Comparison of ENCODE assay signal across 29 mouse cellular contexts in genomic region chr7:99316207-99316606, GRCm38 (mm10). TPM values are rescaled to one million over a fixed set of nuclear protein-coding genes. Genes with fewer than 3 reads are reported as not detected.
DNase-seq lines count a peak whose midpoint lies in the region; ATAC-seq and TF ChIP-seq lines count a peak whose summit lies in the region.
"Had no signal": no experiment of that assay in that cellular context is flagged by ENCODE, and none has a peak within 500 bp of the region (broad histone marks: within the 10 kb centered on the region; RNA-seq: fewer than 3 reads in every experiment).

No protein-coding gene starts in this region.

- H3K27me3 ChIP-seq in hindbrain, embryonic 16.5 days (replicated peaks; ENCODE audit: control insufficient read depth, insufficient read depth, low read length): no peaks in the 10 kb centered on the region
- H3K27me3 ChIP-seq in hindbrain, postnatal 0 days (ENCODE audit: insufficient read depth, low read length): no peaks in the 10 kb centered on the region
- peaks cover 18% of the 10 kb centered on the region for H3K27me3 ChIP-seq in embryonic facial prominence, embryonic 10.5 days (replicated peaks; ENCODE audit: low read depth, poor library complexity, severe bottlenecking)
- H3K27me3 ChIP-seq: embryonic facial prominence, embryonic 15.5 days; forebrain, embryonic 13.5 days; neural tube, embryonic 12.5 days; stomach, embryonic 15.5 days had no signal

- peaks cover 22% of the 10 kb centered on the region for H3K36me3 ChIP-seq in hindbrain, embryonic 16.5 days (ENCODE audit: control insufficient read depth, insufficient read depth, low read length)
- peaks cover 26% of the 10 kb centered on the region for H3K36me3 ChIP-seq in hindbrain, postnatal 0 days (ENCODE audit: insufficient read depth, low read length)
- peaks cover 7% of the 10 kb centered on the region; the same call in 1 of the 2 replicates for H3K36me3 ChIP-seq in embryonic facial prominence, embryonic 10.5 days (replicated peaks)
- H3K36me3 ChIP-seq: embryonic facial prominence, embryonic 15.5 days; limb, embryonic 12.5 days; liver, embryonic 15.5 days; stomach, embryonic 15.5 days had no signal

- no peak for ATAC-seq in hindbrain, embryonic 16.5 days
- ATAC-seq in hindbrain, postnatal 0 days: no peak
- ATAC-seq: activated CD4-positive, CD25-positive, alpha-beta regulatory T cell, adult 4 months; forebrain, embryonic 13.5 days had no signal

- H3K9me3 ChIP-seq in hindbrain, embryonic 16.5 days (ENCODE audit: control insufficient read depth, low read length): no peaks in the 10 kb centered on the region
- no peaks in the 10 kb centered on the region for H3K9me3 ChIP-seq in hindbrain, postnatal 0 days (ENCODE audit: low read length)
- no peaks in the 10 kb centered on the region for H3K9me3 ChIP-seq in embryonic facial prominence, embryonic 10.5 days
- H3K9me3 ChIP-seq: embryonic facial prominence, embryonic 15.5 days; forebrain, embryonic 13.5 days; limb, embryonic 12.5 days; liver, embryonic 15.5 days; neural tube, embryonic 12.5 days; stomach, embryonic 15.5 days had no signal

- DNase-seq in hindbrain, postnatal 0 days (ENCODE audit: low spot score): no peak
- peak; percentile 59 for DNase-seq in ZHBTc4 (ENCODE audit: low read depth, low spot score)
- DNase-seq in embryonic facial prominence, embryonic 10.5 days (ENCODE audit: low spot score): no peak
- DNase-seq in lung, postnatal 36 days: peak; percentile 61
- DNase-seq in ovary, adult 18-20 months (ENCODE audit: low spot score): no peak
- DNase-seq in layer of hippocampus, adult 8-10 months (ENCODE audit: low spot score in 2 of 2): no peak
- DNase-seq: adrenal gland, adult 2 months; adrenal gland, postnatal 36 days; B cell, adult 2 months; cerebellum, adult 18-20 months; cerebellum, postnatal 10 days; gastrocnemius, postnatal 14 days; heart, postnatal 36 days; kidney, adult 11 months; kidney, postnatal 25 days; midbrain, embryonic 14.5 days; right cerebral cortex, postnatal 25 days; thymus, postnatal 14 days had no signal

- H3K27ac ChIP-seq in hindbrain, embryonic 16.5 days (ENCODE audit: low read depth, low read length): 0 out of 2 replicates have a peak overlapping the region, but pooled peaks have one; percentile 20
- H3K27ac ChIP-seq in hindbrain, postnatal 0 days: no peak overlapping the region
- H3K27ac ChIP-seq in embryonic facial prominence, embryonic 10.5 days (replicated peaks): peak overlapping the region; percentile 0; the same call in 1 of the 2 replicates
- H3K27ac ChIP-seq: embryonic facial prominence, embryonic 15.5 days; forebrain, embryonic 13.5 days; left cerebral cortex, adult 2 months; limb, embryonic 12.5 days; liver, embryonic 15.5 days; neural tube, embryonic 12.5 days; stomach, embryonic 15.5 days had no signal

- H3K4me3 ChIP-seq in hindbrain, embryonic 16.5 days (ENCODE audit: low read length): no peak overlapping the region
- H3K4me3 ChIP-seq in hindbrain, postnatal 0 days (ENCODE audit: low read length): no peak overlapping the region
- no peak overlapping the region for H3K4me3 ChIP-seq in embryonic facial prominence, embryonic 10.5 days
- H3K4me3 ChIP-seq: embryonic facial prominence, embryonic 15.5 days; forebrain, embryonic 13.5 days; left cerebral cortex, adult 2 months; limb, embryonic 12.5 days; liver, embryonic 15.5 days; neural tube, embryonic 12.5 days; stomach, embryonic 15.5 days had no signal

- H3K4me2 ChIP-seq in hindbrain, embryonic 16.5 days (ENCODE audit: low read length): no peak overlapping the region
- H3K4me2 ChIP-seq in hindbrain, postnatal 0 days (ENCODE audit: low read depth, low read length): no peak overlapping the region
- H3K4me2 ChIP-seq: embryonic facial prominence, embryonic 15.5 days; forebrain, embryonic 13.5 days; limb, embryonic 12.5 days; liver, embryonic 15.5 days; neural tube, embryonic 12.5 days; stomach, embryonic 15.5 days had no signal

- no peak for TF ChIP-seq CTCF in hindbrain, postnatal 0 days (IDR thresholded peaks at IDR 0.05; ENCODE audit: low read depth)

- peaks cover 31% of the 10 kb centered on the region for H3K4me1 ChIP-seq in hindbrain, embryonic 16.5 days (ENCODE audit: control insufficient read depth, insufficient read depth, low read depth, low read length)
- peaks cover 21% of the 10 kb centered on the region for H3K4me1 ChIP-seq in hindbrain, postnatal 0 days (ENCODE audit: insufficient read depth, low read length)
- peaks cover 76% of the 10 kb centered on the region for H3K4me1 ChIP-seq in embryonic facial prominence, embryonic 10.5 days

- H3K9ac ChIP-seq in hindbrain, embryonic 16.5 days (ENCODE audit: low read depth, low read length): no peak overlapping the region
- H3K9ac ChIP-seq in hindbrain, postnatal 0 days (replicated peaks; ENCODE audit: low read length): no peak overlapping the region
- H3K9ac ChIP-seq: embryonic facial prominence, embryonic 15.5 days; forebrain, embryonic 13.5 days; limb, embryonic 12.5 days; liver, embryonic 15.5 days; neural tube, embryonic 12.5 days; stomach, embryonic 15.5 days had no signal

- 83% methylated on average over 7 of the region's 7 CpGs for WGBS in hindbrain, embryonic 16.5 days
- 82% methylated on average over 7 of the region's 7 CpGs for WGBS in hindbrain, postnatal 0 days
- WGBS in embryonic facial prominence, embryonic 10.5 days: 78% methylated on average over 7 of the region's 7 CpGs

RNA-seq across cellular contexts. Expression of gene Serpinh1, which starts 36.8 kb away (rescaled TPM):
- 261 and 355 TPM in 2 replicates for polyA plus RNA-seq in hindbrain, embryonic 16.5 days (2015; fragmentation: Nextera tagmentation; extraction: Ambion mirVana)
- total RNA-seq in hindbrain, postnatal 0 days (2014; rRNA removed): 214 and 215 TPM in 2 replicates
- polyA plus RNA-seq in hindbrain, postnatal 0 days (2015; fragmentation: Nextera tagmentation; extraction: Ambion mirVana): 161 TPM in 2 replicates
- 1,061 and 1,072 TPM in 2 replicates for polyA plus RNA-seq in embryonic facial prominence, embryonic 10.5 days (2016; fragmentation: Nextera tagmentation; extraction: Ambion mirVana)
- total RNA-seq in layer of hippocampus, adult 8-10 months (2022): 10 to 100 TPM; 16.8 to 24.1 (median 21.3) TPM
- polyA plus RNA-seq: activated CD4-positive, CD25-positive, alpha-beta regulatory T cell, adult 4 months had no signal

RNA-seq across cellular contexts. Expression of gene Map6, which starts 49.0 kb away (rescaled TPM):
- 127 and 137 TPM in 2 replicates for polyA plus RNA-seq in hindbrain, embryonic 16.5 days (2015; fragmentation: Nextera tagmentation; extraction: Ambion mirVana)
- 292 and 327 TPM in 2 replicates for total RNA-seq in hindbrain, postnatal 0 days (2014; rRNA removed)
- 97.4 and 111 TPM in 2 replicates for polyA plus RNA-seq in hindbrain, postnatal 0 days (2015; fragmentation: Nextera tagmentation; extraction: Ambion mirVana)
- 10.2 and 13.4 TPM in 2 replicates for polyA plus RNA-seq in embryonic facial prominence, embryonic 10.5 days (2016; fragmentation: Nextera tagmentation; extraction: Ambion mirVana)
- total RNA-seq in layer of hippocampus, adult 8-10 months (2022): 100 to 1,000 TPM; 101 to 108 (median 106) TPM
- total RNA-seq: granulocyte monocyte progenitor cell, adult 5-6 weeks; liver, adult 2 months had no signal

Comparison
In these comparisons a context has a peak if more than half of its experiments do, and no peak if none do; other contexts are left out.
1. DNase-seq: peak in ZHBTc4 (single experiment) and lung, postnatal 36 days (single experiment); none in hindbrain, postnatal 0 days (single experiment), embryonic facial prominence, embryonic 10.5 days (single experiment), ovary, adult 18-20 months (single experiment) and layer of hippocampus, adult 8-10 months (0 of 2).